Mouse (Mus musculus) G1E (cell line): Measurements from ENCODE around the gene Ptgdr2. TPM values are rescaled to one million over a fixed set of nuclear protein-coding genes. Genes with fewer than 3 reads are reported as not detected.

ENCODE experiments used
- ATAC-seq: 2 replicates; pipeline ENCODE4 v1.8.0; 2016; ENCODE audit warnings: mild to moderate bottlenecking; ENCODE audit not compliant: insufficient number of reproducible peaks, poor library complexity, low FRiP score, severe bottlenecking; ENCODE audit errors: extremely low read depth
- DNase-seq: peaks from one replicate; pipeline ENCODE4 v3.0.0; 2012; ENCODE audit warnings: low spot score
- H3K27me3 ChIP-seq: 2 replicates; pipeline ENCODE4 v1.6.1; 2012; ENCODE audit warnings: mild to moderate bottlenecking, low read length, inconsistent platforms; ENCODE audit not compliant: insufficient read depth
- H3K36me3 ChIP-seq: replicated peaks from 2 replicates; pipeline ENCODE3; 2012; ENCODE audit warnings: mild to moderate bottlenecking, inconsistent platforms
- H3K4me1 ChIP-seq: 2 replicates; pipeline ENCODE4 v1.6.1; 2012; ENCODE audit warnings: low read depth, low read length, inconsistent platforms, mixed read lengths; ENCODE audit not compliant: insufficient read depth
- H3K4me3 ChIP-seq: 2 replicates; pipeline ENCODE4 v1.5.1; 2012; ENCODE audit warnings: low read depth, mild to moderate bottlenecking, inconsistent platforms, low read length, moderate library complexity, mixed read lengths
- H3K9me3 ChIP-seq: replicated peaks from 2 replicates; pipeline ENCODE4 v1.6.1; 2012; ENCODE audit warnings: inconsistent platforms
- CTCF ChIP-seq: IDR thresholded peaks from 2 replicates; pipeline ENCODE4 v1.5.1; 2012; ENCODE audit warnings: low read depth, low read length, inconsistent platforms, mixed read lengths
- GATA1 ChIP-seq: IDR thresholded peaks from 2 replicates; pipeline ENCODE4 v1.6.1; 2012; ENCODE audit warnings: borderline replicate concordance, low read length, inconsistent platforms, mixed read lengths
- GATA2 ChIP-seq: IDR thresholded peaks from 2 replicates; pipeline ENCODE4 v1.6.1; 2012; ENCODE audit warnings: low read depth, low read length, inconsistent platforms, borderline replicate concordance
- POLR2AphosphoS5 ChIP-seq: IDR thresholded peaks from 2 replicates; pipeline ENCODE4 v1.6.1; 2012; ENCODE audit warnings: low read depth, low read length, inconsistent platforms; ENCODE audit not compliant: insufficient replicate concordance
- TAL1 ChIP-seq: conservative IDR thresholded peaks from 2 replicates; pipeline ENCODE4 v1.6.1; 2012; ENCODE audit warnings: low read depth, low read length, inconsistent platforms, mixed read lengths
- polyA plus RNA-seq: library from polyadenylated mRNA; stranded (reverse); fragments of >175 nt; gene quantifications from 2 replicates; pipeline ENCODE4 v1.2.3, GENCODE M21; 2012
- total RNA-seq, 2 experiments: library from RNA; stranded (forward) in 1 of 2; stranded (reverse) in 1 of 2; fragments of 200-1000 nt in 1 of 2; fragments of >200 nt in 1 of 2; fragmentation: Nextera tagmentation in 1 of 2; gene quantifications; 2 replicates each; pipeline ENCODE4 v1.2.3; 2014 to 2017

The Ptgdr2 gene
- total and polyA plus RNA-seq, 3 experiments: not detected

DNA sequence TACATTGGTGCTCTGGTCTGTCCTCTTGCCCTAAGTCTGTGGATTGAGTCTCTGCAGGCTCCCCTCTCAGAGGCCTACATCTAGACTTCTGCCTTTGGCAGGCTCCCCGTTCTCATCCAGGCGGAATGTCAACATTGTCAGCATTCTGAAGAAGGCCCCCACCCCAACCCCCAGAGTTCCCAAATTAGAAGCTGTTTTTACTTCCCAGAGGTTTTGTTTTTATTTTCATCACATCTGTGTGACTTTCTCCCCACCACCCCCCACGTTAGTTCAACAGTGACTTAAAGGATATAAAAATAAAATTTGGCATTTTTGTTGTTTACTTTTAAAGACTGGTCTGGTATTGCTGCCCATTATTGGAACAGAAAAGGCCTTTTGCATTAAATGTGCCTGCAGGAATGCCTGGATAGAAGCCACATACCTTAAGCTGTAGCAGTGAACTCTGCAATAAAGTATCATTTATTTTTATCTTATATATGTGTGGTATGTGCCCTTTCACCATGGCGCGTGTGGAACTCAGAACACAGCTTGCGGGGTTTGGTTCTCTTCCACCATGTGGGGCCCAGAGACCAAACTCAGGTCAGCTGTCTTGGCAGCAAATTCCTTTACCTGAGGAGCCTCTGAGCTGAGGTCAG is 27.8 kb upstream of the Ptgdr2 start:
- ATAC-seq: no peak
- no peaks in the 10 kb centered on the region for H3K9me3 ChIP-seq
- peaks cover 53% of the 10 kb centered on the region for H3K36me3 ChIP-seq
- DNase-seq: no peak
- H3K4me1 ChIP-seq: peaks cover 9% of the 10 kb centered on the region
- peaks cover 4% of the 10 kb centered on the region; the same call in 1 of the 2 replicates for H3K27me3 ChIP-seq
- TF ChIP-seq CTCF (no peak), POLR2AphosphoS5 (no peak)
- H3K4me3 ChIP-seq: no peak overlapping the region

DNA sequence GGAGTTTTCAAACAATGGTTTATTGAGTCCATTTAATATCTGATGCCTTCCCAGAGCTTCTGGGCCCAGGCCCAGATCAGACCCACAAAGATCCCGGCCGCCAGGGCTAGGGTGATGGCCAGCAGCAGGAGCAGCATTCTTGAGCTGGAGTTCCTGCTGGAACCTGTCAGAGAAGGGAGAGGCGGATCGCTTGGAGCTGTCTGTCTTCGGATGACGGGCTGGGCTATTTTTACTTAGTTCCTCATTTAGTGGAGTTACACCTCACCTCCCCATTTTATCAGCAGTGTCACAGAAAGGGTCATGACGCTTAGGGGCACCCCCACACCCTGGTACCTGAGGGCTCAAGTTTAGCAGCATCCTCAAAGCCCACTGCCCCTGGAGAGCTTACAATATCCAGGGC is 22.7 kb upstream of the Ptgdr2 start:
- ATAC-seq (no peak), DNase-seq (no peak)
- peaks cover 49% of the 10 kb centered on the region for H3K27me3 ChIP-seq
- H3K4me1 ChIP-seq: peaks cover 11% of the 10 kb centered on the region; the same call in 1 of the 2 replicates
- no peaks in the 10 kb centered on the region for H3K9me3 ChIP-seq
- no peak for TF ChIP-seq TAL1
- TF ChIP-seq GATA1: no peak
- TF ChIP-seq POLR2AphosphoS5: no peak
- H3K36me3 ChIP-seq: peaks cover 4% of the 10 kb centered on the region
- H3K4me3 ChIP-seq: no peak overlapping the region

DNA sequence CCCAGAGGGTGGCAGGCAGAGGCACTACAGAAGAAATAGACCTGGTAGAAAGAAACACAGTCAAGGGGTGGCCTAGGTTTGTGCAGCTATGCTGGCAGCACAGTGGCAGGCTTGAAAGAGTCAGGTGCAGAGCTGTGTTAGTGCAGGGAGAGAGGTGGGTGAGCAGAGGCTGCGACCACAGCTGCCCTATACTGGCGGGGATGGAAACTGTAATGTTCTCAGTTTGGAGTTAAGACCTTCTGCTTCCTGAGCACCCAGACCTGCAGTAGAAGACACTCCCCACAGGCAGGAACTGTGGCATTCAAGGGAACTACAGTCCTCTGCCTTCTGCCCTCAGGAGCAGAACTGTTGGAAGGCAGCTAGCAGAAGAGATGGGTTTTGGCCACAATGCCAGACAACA is 22.1 kb upstream of the Ptgdr2 start:
- H3K4me3 ChIP-seq: no peak overlapping the region
- peaks cover 49% of the 10 kb centered on the region for H3K27me3 ChIP-seq
- TF ChIP-seq GATA1 (no peak), GATA2 (no peak), TAL1 (no peak), POLR2AphosphoS5 (no peak), CTCF (no peak)
- ATAC-seq (no peak), DNase-seq (no peak)
- no peaks in the 10 kb centered on the region for H3K36me3 ChIP-seq
- H3K4me1 ChIP-seq: peaks cover 11% of the 10 kb centered on the region; the same call in 1 of the 2 replicates
- H3K9me3 ChIP-seq: no peaks in the 10 kb centered on the region

DNA sequence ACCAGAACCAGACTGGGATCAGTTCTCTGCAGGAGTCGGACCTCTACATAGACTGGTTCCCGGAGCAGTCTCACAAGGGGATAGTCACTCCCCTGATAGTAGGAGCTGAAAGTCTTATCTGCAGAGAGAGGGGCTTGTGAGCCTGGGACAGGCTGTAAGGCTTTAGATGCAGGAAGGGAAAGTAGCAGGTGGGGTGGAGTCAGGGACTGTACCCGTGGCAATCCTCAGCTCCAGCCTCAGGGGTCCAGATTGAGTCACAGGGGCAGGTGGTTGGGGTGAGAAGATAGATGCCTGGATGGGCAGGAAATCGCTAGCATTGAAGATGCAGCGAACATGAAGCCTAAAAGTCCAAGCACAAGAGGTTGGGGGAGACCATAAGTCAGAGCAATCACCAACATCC is 20.5 kb upstream of the Ptgdr2 start:
- H3K36me3 ChIP-seq: no peaks in the 10 kb centered on the region
- no peak overlapping the region for H3K4me3 ChIP-seq
- ATAC-seq (no peak), DNase-seq (no peak)
- TF ChIP-seq POLR2AphosphoS5: no peak
- no peak for TF ChIP-seq GATA2
- no peak for TF ChIP-seq CTCF
- TF ChIP-seq TAL1: no peak
- no peak for TF ChIP-seq GATA1
- H3K4me1 ChIP-seq: peaks cover 11% of the 10 kb centered on the region; the same call in 1 of the 2 replicates
- peaks cover 58% of the 10 kb centered on the region for H3K27me3 ChIP-seq
- no peaks in the 10 kb centered on the region for H3K9me3 ChIP-seq

DNA sequence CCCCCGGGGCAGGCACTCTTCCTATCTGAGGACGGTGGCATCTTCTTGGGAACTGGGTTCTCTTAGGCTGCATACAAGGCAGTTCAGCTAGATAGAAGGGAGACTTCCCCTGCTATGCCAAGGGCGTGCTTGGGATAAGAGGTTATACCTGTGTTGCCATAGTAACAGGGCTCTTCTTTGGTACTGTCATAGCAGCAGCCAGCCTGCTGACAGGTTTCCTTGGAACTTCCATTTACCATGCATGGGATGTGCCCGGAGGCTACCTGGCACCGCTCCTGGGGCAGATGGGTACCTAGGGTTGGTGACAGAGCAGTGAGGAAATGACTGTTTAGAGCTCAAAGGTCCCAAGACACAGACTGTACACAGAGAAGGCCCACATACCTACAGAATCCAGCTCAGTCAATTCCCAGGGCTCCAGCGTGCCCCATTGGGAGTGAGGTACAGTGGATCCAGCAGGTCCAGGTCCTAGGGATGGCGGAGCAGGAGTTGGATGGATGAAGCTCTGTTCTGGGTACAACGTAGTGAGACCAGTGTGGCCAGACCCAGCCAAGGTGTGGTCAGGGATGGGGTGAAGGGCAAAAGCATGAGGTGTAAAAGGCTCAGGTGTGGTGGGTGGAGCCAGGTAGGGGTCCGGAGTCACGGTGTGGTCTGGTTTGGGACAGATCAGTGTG is 18.5 kb upstream of the Ptgdr2 start:
- H3K36me3 ChIP-seq: no peaks in the 10 kb centered on the region
- no peaks in the 10 kb centered on the region for H3K9me3 ChIP-seq
- H3K4me1 ChIP-seq: peaks cover 11% of the 10 kb centered on the region; the same call in 1 of the 2 replicates
- peaks cover 62% of the 10 kb centered on the region for H3K27me3 ChIP-seq
- TF ChIP-seq TAL1: no peak
- H3K4me3 ChIP-seq: no peak overlapping the region
- ATAC-seq (no peak), DNase-seq (no peak)

DNA sequence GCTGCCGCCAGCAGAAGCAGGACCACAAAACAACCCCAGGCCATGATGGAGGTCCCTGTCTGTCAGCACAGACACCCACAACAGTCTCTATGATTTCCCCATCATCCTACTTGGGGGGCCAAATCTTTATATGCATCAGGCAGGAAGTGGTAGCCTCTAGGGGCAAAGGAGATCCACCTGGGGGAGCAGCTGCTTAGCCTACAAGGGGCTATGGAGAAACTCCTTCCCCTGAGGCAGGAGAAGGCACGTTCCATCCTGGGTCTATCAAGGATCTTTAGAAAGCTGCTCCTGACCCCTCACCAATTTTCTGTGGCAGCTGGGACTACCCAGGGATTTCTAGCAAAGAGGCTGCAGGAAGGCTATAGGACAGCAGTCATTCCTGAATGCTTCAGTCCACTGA is 16.4 kb upstream of the Ptgdr2 start, which contains the start of gene Zp1:
Gene Zp1 (minus strand): TSS at position 101 of the 400 bp plus-strand sequence.
- no peaks in the 10 kb centered on the region for H3K36me3 ChIP-seq
- no peaks in the 10 kb centered on the region for H3K9me3 ChIP-seq
- TF ChIP-seq CTCF (no peak), GATA1 (no peak)
- peaks cover 46% of the 10 kb centered on the region for H3K27me3 ChIP-seq
- ATAC-seq (no peak), DNase-seq (no peak)
- H3K4me3 ChIP-seq: no peak within 1 kb of the TSS
- 0 out of 2 replicates have a peak, but pooled peaks cover 6% of the 10 kb centered on the region for H3K4me1 ChIP-seq

DNA sequence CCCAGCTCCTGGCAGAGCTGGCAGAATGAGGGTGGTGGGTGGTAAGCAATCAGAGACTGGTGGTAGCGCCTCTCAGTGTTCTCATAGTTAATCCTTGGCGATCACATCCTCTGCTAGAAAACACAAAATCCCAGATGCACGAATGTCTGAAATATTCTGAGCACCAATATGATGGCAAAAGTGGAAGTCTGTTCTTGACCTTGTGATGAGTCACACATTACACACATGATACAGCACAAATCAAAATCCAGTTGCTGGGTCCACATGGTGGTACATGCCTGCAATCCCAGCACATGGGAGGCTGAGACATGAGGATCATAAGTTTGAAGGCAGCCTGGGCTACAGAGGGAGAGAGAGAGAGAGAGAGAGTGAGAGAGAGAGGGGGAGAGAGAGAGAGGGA is 15.9 kb upstream of the Ptgdr2 start:
- ATAC-seq (no peak), DNase-seq (no peak)
- no peaks in the 10 kb centered on the region for H3K9me3 ChIP-seq
- no peak overlapping the region for H3K4me3 ChIP-seq
- H3K4me1 ChIP-seq: peaks cover 5% of the 10 kb centered on the region; the same call in 1 of the 2 replicates
- no peak for TF ChIP-seq TAL1
- no peak for TF ChIP-seq GATA2
- no peak for TF ChIP-seq GATA1
- TF ChIP-seq CTCF: no peak
- no peak for TF ChIP-seq POLR2AphosphoS5
- H3K36me3 ChIP-seq: no peaks in the 10 kb centered on the region
- H3K27me3 ChIP-seq: peaks cover 40% of the 10 kb centered on the region
